Comparison of ENCODE assay signal across 19 mouse cellular contexts in genomic region chr2:129306020-129306419, GRCm38 (mm10). TPM values are rescaled to one million over a fixed set of nuclear protein-coding genes. Genes with fewer than 3 reads are reported as not detected.
DNase-seq lines count a peak whose midpoint lies in the region; ATAC-seq lines count a peak whose summit lies in the region.
"Had no signal": no experiment of that assay in that cellular context is flagged by ENCODE, and none has a peak within 500 bp of the region (broad histone marks: within the 10 kb centered on the region; RNA-seq: fewer than 3 reads in every experiment).

No protein-coding gene starts in this region.

- intact Hi-C loops in heart, postnatal 36 days (cut with DNase I): no loop called here

- ATAC-seq in monocyte, adult 5-6 weeks (replicated peaks; ENCODE audit: insufficient number of reproducible peaks, low FRiP score, low TSS enrichment, poor library complexity, severe bottlenecking): peak; percentile 98
- ATAC-seq: activated CD4-positive, CD25-positive, alpha-beta regulatory T cell, adult 4 months; forebrain, embryonic 14.5 days; hindbrain, postnatal 0 days; Patski had no signal

- peak; percentile 79 for DNase-seq in heart, adult 11 months
- DNase-seq in heart, postnatal 36 days: no peak
- DNase-seq in spleen, postnatal 36 days (ENCODE audit: low spot score in 2 of 2): peak; percentile 35 to 37
- DNase-seq in spleen, adult 18-20 months: no peak
- DNase-seq in gastrocnemius, adult 8-10 months (ENCODE audit: low spot score in 2 of 2): no peak
- no peak for DNase-seq in kidney, adult 8-10 months
- DNase-seq: adrenal gland, postnatal 14 days; cerebellum, adult 11-12 months; cerebellum, adult 9-10 months; cerebellum, postnatal 36 days; gastrocnemius, postnatal 14 days; heart, adult 18-20 months; heart, postnatal 10 days had no signal

RNA-seq across cellular contexts. Expression of gene Il1a, which starts 3.8 kb away (rescaled TPM):
- total RNA-seq in heart, postnatal 36 days (2021): not detected
- total RNA-seq in monocyte, adult 5-6 weeks (2017): 1.2 to 1.4 TPM in 2 of 3 replicates, not detected in the other
- not detected for total RNA-seq in gastrocnemius, adult 8-10 months (2022)
- total RNA-seq: gastrocnemius, postnatal 14 days; heart, adult 18-20 months; hematopoietic stem cell, adult 5-6 weeks; hindbrain, postnatal 0 days had no signal

RNA-seq across cellular contexts. Expression of gene Ckap2l, which starts 9.0 kb away (rescaled TPM):
- under 1 TPM; 0.73 to 0.86 TPM for total RNA-seq in heart, postnatal 36 days (2021)
- 1.2 to 2.8 TPM (median 2.0 TPM) in 3 replicates for total RNA-seq in monocyte, adult 5-6 weeks (2017)
- not detected for total RNA-seq in gastrocnemius, adult 8-10 months (2022)

Comparison
In these comparisons a context has a peak if more than half of its experiments do, and no peak if none do; other contexts are left out.
1. DNase-seq: peak in heart, adult 11 months (single experiment) and spleen, postnatal 36 days (2 of 2); none in heart, postnatal 36 days (0 of 2), spleen, adult 18-20 months (0 of 2), gastrocnemius, adult 8-10 months (0 of 2) and kidney, adult 8-10 months (0 of 2).